Mouse (Mus musculus): Measurements from ENCODE around the gene Lix1. TPM values are rescaled to one million over a fixed set of nuclear protein-coding genes. Genes with fewer than 3 reads are reported as not detected.

Lix1 gene
- polyA plus RNA-seq, 1 experiment, result 0.27 TPM

DNA sequence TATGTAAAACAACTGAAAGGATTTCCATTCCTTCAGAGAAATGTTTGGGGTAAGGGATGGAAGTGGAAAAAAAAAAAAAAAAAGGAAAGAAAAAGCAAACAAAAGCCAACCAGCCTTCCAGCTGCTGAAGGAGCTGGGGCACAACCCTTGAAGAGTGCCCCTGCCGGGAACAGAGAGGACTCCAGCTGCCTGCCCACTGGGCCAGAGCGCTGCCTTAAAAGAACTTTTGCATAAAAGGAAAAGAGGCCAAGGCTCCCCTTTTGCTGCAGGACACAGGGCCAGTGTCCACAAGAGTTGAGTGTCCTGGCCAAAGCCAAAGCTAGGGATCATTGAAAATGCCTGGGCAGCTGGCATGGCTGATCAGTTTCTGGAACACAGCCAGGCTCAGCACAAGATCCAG is 7.1 kb downstream of the Lix1 start:
- whole genome bisulfite sequencing, result 41% methylated on average over 2 of the region's 2 CpGs
- DNase-seq (ENCODE audit: low read depth, low spot score), result no peak

DNA sequence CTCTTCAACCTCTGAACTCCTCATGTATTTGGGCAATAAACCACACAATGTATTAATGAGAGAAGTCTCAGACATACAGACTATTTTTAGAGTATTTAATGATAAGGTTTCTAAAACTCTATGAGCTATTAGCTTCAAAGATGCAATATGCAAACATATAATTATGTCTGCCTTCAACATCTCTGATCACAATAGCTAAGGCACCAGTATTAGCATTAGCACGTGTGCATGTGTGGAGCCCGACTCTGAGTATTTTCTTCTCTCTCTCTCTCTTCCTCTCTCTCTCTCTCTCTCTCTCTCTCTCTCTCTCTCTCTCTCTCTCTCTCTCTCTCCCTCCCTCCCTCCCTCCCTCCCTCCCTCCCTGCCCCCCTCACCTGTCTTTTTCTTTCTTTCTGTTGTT is 9.0 kb downstream of the Lix1 start:
- WGBS, result 69% methylated on average over 2 of the region's 2 CpGs
- DNase-seq (ENCODE audit: low read depth, low spot score), result no peak

DNA sequence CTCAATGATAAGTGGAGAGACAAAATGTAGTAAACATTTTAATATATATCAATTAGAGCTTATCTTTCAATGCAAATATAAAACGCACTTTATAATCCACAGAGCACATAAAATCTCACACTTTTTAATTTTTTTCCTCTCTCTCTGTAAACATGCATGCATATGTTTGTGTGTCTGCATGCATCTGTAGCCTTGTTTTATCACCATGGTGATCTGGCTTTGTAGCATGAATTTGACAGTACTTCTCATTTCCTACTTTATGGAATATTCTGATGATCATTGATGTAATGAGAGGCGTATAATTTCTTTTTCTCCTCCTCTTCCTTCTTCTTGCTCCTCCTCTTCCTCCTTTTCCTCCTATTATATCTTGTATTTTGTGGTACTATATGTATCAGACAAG is 9.7 kb downstream of the Lix1 start:
- WGBS, result 67% methylated on average over 2 of the region's 2 CpGs

DNA sequence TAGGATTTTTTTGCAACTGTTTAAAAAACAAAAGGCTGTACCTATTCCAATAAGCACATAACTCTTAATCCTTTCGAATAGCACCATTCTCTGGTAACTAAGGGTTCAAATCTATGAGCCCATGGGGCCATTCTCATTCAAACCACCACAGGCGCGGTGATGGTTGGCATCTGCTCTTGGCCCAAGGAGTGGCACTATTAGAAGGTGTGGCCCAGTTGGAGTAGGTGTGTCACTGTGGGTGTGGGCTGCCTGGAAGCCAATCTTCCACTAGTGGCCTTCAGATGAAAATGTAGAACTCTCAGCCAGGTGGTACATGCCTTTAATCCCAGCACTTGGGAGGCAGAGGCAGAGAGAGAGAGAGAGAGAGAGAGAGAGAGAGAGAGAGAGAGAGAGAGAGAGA is 11.7 kb downstream of the Lix1 start:
- WGBS, result 82% methylated on average over 3 of the region's 3 CpGs

More for the DNA sequence above, 9.7 kb downstream of the Lix1 start:
- no peak for DNase-seq (ENCODE audit: low read depth, low spot score)

DNA sequence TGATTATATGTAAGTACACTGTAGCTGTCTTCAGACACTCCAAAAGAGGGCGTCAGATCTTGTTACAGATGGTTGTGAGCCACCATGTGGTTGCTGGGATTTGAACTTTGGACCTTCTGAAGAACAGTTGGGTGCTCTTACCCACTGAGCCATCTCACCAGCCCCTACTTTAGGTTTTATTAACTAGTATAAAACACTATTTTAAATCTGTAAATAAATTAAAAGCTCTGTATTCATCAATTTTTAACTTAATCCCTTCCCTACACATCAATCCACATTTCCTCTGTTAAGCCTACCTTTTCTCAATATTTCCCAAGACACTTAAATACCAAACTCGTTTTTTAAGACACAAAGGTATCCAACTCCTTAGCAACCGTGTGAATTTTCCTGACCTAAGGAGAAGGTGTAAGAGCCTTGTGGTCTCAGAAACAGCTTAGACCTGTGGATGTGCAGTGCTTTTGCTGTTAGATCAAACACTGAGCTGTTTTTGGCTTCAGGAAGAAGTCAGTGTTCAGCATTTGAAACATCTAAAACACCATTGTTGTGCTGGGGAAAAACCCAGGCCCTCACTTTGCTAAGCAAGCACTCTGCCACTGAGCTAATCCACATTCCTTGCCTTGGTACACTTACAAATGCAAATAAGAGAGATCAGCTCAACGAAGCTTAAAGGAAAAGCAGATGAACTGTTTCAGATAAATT is 22.3 kb downstream of the Lix1 start:
- 49% methylated on average over 4 of the region's 4 CpGs for WGBS
- no peak for DNase-seq (ENCODE audit: low read depth, low spot score)

More for the DNA sequence above, 11.7 kb downstream of the Lix1 start:
- DNase-seq (ENCODE audit: low read depth, low spot score), result no peak

DNA sequence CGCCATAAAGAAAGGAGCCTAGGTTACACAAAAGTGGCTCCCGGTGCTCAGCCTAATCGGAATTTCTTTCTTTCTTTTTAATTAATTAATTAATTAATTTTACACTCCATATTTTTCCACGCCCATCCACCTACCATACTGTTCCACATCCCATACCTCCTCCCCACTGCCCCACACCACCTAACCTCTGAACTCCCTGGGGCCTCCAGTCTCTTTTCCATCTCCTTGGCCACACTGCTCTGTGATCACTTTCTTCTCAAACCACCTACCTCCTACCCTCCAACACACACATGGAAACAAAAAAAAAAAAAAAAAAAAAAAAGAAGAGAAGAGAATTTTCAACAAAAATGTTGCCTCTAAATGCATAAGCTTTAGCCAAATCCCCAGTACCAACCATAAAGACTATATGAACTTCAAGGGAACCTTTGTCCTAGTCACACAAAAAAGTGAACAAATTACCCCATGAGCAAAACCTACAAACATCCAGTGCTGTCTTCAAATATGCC is 22.9 kb downstream of the Lix1 start:
- no peak for DNase-seq (ENCODE audit: low read depth, low spot score)
- 84% methylated on average over 4 of the region's 4 CpGs for WGBS

DNA sequence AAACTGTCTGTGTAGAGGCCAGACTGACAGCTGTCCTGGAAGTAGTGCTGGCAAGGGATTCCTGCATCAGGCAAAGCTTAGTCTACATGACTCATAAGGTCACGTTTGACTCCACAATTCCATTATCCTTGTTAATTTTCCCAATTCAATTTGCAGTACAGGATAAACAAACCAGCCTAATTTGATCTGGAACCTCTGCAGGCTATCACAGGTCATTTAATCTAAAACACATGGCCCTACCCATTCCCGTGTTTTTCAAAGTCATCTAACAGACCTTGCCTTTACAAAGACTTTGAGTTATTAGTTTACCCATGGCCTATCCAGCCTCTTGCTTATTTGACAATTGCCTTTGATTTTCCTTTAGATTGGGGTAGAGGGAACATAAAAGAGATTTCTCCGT is 23.4 kb downstream of the Lix1 start:
- 31% methylated on average over 3 of the region's 3 CpGs for WGBS
- DNase-seq (ENCODE audit: low read depth, low spot score), result no peak

DNA sequence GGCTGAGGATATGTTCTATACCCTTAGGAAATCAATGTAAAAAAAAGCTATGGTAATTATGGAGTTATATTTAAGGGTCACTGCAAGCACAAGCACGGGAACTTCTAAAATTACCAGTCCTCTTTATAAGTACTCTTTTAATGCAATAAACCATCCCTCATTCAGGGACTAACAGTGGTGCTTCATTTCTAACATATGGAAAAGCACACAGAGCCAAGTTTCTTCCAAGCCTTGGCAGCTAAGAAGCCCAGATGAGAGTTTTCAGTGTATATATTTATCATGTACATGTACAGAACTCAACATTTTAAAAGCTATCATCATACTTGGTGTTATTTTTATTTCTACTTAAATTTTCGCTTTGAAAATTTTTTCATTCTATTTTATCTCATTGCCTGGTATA is 26.4 kb downstream of the Lix1 start:
- WGBS, result 54% methylated on average over 2 of the region's 2 CpGs
- DNase-seq (ENCODE audit: low read depth, low spot score), result no peak

DNA sequence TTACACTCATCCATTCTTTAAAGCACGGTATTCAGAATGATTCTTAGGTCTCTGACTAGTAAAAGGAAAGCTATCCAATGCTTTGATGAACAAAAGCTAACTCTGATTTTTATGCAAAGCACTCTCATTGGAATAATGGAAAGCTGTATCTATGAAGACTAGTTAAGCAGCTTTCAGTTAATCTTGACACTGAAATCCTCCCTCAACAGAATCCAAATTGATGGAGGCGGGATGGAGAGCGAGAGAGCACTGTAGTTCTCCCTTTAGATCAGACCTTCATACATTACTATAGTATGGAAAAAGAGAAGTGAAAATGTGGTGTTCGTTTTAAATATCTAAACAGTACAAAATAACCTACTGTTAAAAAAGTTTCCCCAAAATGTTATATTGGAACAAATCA is 31.2 kb downstream of the Lix1 start:
- DNase-seq (ENCODE audit: low read depth, low spot score), result no peak
- 79% methylated on average over 4 of the region's 4 CpGs for WGBS

DNA sequence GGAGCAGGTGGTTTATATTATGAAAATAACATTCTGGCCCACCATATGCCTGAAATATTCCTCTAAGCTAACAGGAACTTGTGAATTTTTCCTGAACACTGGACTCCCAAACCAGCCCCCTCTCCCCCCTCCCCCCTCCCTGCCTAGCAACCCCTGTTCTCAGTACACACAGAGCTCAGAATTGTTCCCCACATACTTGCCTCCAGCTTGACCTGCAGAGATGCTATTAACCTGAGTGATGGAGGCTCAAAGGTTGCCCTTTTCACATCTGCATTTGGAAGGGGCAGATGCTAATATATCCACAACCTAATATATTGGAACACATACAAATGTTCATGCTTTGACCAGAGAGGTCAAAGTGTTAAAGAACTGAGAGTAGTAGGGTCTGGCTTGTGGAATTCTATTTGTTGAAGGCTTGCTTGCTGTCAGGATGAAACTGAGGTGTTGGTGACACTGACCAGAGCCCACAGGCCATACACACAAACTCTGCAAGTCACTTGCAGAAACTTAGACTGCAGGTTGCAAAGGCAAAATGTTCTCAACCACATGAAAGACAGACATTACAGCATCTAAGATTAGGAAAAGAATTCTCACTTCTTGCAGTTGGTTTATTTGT is 36.2 kb downstream of the Lix1 start:
- no peak for DNase-seq (ENCODE audit: low read depth, low spot score)

DNA sequence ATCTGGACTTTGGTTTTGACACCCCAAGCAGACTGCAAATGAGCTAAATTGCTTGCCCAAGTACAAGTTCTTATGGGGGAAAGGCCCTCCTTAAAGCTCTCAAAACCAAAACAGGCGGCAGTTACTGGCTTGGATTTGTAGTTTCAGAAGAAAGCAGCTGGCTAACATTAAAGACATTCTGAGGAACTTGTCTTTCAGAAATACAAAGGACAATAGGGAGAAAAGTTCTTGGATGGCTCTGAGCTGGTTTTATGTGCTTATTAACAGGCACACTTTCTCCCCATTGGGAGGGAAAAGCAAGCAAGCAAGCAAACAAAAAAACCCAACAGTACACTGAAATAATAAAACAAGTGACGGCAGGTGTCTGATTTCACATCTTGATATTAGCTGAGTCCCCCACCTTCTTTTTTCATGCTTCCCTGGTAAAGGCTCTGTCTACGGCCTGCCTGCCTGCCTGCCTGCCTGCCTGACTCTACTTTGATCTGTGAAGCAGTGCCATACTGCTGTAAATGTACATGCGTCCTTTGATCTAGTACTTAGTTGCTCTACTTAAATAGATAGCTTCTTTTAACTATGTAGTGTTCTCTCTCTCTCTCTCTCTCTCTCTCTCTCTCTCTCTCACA is 39.5 kb downstream of the Lix1 start:
- 45% methylated on average over 4 of the region's 4 CpGs for WGBS
- DNase-seq (ENCODE audit: low read depth, low spot score), result no peak

DNA sequence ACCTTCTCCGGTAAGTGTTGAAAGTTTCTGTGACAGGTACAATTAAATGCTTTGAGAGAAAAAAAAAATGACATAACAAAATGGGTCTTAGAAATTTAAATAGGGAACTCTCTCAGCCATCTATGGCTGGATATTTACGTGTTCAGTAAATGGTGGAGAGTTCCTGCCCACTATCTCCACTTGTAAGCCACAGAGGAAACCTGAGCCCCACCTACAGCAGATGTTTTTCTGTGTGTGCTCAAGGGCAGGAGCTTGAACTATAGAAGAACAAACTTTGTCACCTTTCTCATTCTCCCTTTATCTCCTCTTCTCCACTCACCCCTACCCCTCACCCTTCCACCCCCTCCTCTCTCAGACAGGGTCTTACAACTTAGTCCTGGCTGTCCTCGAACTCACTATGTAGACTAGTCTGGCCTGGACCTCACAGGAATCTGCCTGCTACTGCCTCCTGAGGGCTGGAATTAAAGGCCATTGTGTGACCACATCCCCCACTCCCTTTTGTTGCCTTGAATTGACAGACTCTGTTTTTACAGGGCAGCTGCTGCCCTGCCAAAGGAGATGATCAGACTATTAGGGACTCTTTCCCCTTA is 41.9 kb downstream of the Lix1 start:
- 70% methylated on average over 3 of the region's 3 CpGs for WGBS
- no peak for DNase-seq (ENCODE audit: low read depth, low spot score)

DNA sequence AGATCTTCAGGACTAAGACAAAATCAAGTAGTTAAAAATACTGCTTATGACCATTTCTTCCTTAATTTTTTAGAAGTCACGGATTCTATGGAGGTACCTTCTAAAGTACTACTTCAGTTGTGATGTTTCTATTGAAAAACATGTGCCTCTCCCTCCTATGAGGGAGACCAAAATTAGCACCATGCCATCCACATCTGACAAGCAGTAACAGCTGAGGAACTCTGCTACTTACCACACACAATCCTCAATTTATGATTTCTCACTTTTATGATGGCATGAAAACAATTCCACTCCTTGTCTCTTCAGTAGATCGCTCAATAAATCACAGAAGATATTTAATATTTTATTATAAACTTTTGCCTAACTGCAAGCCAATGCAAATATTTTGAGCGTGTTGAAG is 44.2 kb downstream of the Lix1 start:
- DNase-seq (ENCODE audit: low read depth, low spot score), result no peak
- WGBS, result 85% methylated on average over 3 of the region's 3 CpGs

DNA sequence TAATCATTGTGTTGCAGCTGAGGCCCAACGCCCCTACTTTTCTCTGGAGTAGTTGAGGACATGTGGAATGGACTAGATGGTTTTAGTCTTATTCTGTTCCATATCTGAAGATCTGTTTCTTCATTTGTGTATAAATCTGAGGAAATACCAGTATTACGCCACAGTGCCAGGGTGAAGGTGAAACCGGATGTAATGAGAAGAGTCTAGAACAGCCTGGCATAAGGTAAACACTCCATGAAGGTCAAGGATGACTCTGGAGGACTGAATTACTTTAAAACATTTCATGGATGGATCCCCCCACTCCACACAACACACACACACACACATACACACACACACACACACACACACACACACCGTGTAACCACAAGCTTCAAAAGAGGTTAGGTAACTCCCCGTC is 45.3 kb downstream of the Lix1 start:
- WGBS, result 77% methylated on average over 5 of the region's 5 CpGs
- DNase-seq (ENCODE audit: low read depth, low spot score), result no peak

DNA sequence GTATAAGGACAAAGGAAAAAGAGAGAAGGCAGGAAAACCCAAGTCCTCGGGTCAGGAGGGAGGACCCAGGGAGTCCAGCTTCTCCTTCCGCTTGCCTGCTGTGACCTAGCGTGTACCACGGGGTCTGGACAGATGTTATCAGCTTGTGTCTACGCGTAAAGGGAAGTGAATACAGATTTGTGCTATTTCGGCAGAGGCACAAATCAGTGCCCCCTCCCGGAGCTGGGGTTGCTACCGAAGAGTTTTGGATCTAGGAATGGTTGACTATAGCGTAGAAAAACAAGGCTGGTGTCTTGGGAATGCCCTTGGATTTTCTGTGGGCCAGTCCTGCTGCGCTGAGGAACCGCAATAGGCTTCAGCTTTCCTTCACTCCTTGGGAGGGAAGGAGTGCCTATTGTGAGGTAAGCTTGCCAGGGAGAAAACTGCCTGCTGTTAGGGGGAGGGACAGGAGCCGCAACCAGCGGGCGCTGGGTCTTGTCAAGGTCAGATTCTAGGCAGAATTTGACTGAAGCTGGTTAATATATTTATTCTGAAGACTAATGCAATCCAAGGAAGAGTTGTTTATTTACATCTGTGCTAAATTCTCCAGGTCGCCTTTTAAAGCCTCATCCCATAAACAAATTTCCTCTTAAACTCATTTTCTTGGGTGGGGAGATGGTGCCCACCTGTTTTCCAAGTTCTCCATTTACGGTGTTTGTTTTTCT is 46.4 kb downstream of the Lix1 start:
- no peak for DNase-seq (ENCODE audit: low read depth, low spot score)
- WGBS, result 5% methylated on average over 17 of the region's 17 CpGs

DNA sequence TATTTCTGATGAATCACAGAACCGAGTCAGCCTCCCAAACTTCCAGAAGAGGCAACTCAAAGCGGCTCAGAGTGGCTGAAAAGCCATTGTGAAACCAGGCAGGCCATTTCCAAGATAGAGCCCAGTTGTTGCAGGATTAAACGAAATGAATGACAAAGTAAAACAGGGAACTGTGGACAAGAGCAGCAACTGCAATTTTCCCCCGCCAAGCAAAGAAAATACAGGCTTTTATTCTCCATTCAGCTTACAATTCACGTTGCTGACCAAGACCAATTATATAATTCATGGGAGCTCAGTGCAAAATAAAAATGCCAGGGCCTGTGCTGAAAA is 46.9 kb downstream of the Lix1 start:
- WGBS, result 33% methylated on average over 5 of the region's 5 CpGs
- no peak for DNase-seq (ENCODE audit: low read depth, low spot score)

DNA sequence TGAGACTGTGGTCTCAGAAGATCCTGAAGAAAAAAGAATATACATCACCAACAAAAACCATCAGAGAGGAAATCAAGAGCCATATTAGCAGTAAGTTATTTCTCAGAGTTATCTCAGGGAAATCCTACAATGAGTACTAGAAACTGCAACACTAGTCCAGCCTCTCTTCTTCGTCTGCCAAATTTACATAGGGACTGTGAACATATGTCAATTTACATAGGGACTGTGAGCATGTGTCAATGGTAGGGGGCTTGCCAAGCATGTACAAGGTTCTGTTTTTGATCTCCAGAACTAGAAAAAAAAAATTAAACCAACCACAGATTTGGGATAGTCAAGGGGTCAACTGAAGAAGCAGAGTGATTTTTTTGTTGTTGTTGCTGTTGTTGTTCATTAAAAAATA is 48.6 kb downstream of the Lix1 start:
- no peak for DNase-seq (ENCODE audit: low read depth, low spot score)
- 98% methylated on average over 1 of the region's 1 CpGs for WGBS

DNA sequence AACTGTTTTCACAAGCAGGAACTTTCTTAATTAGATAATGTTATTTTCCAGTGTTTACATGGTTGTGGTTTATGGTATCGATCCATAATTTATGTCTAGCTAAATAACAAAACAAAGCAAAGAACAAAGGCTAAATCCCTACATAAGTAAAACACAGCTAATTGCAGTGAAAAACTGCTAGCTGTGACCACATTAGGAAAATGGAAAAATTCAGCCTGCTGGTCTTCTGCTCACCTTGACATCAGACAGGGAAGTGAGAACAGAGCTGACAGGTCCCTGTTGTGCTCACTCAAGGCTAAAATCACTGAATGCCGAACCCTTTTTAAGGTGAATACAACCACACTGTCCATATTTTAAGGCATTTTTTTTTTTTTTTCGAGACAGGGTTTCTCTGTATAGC is 50.1 kb downstream of the Lix1 start:
- no peak for DNase-seq (ENCODE audit: low read depth, low spot score)
- 85% methylated on average over 3 of the region's 3 CpGs for WGBS

DNA sequence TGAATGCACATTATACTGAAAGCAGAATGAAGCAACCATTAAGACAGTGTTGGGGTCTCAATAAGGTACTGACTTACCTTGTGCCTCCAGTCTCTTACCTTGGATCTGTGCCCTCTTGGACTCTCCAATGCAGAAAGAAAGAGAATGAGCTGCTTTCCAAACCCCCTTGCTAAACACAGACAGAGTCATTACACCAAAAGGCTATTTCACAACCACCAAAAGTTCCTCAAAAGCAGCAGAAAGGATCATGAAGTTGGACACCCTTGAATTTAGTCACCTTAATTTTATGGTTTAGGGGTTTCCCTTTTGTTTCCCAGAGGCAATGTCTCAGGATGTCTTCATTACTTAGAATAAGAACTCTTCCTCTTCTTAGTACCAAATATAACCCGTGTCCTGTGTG is 52.1 kb downstream of the Lix1 start:
- 77% methylated on average over 1 of the region's 1 CpGs for WGBS

DNA sequence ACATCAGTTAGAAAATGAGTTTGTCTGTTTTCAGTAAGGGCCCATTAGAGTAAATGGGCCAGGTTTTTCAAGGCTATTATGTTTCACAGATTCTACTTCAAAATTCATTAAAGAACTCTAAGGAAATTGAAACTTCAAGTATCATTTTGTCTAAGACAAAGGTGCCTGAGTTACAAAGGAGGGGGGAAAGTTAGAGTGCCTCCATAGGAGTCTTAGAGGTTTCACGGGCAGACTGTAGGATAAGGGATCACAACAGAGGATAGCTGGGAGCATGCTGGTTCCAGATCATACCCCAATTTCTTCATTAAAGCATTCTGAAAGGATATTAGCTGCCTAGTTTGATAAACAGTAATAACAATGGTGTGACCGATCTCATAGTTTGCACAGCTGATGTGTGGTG is 83.3 kb downstream of the Lix1 start:
- DNase-seq (ENCODE audit: low read depth, low spot score), result no peak

More for the DNA sequence above, 52.1 kb downstream of the Lix1 start:
- no peak for DNase-seq (ENCODE audit: low read depth, low spot score)

More for the DNA sequence above, 83.3 kb downstream of the Lix1 start:
- 65% methylated on average over 2 of the region's 2 CpGs for WGBS

All from large intestine, adult 2 months (tissue).